Mouse (Mus musculus): Measurements from ENCODE around the gene Oscp1. TPM values are rescaled to one million over a fixed set of nuclear protein-coding genes. Genes with fewer than 3 reads are reported as not detected.
A peak's percentile ranks its signal among the peaks of the same experiment; 100 is the strongest.

The Oscp1 gene
- total and polyA plus RNA-seq, 3 experiments, result 3.9 to 6.7 (median 5.0) TPM

- Histone ChIP-seq H3K79me2 (replicated peaks; ENCODE audit: control insufficient read depth, extremely low read depth, insufficient read depth, poor library complexity, severe bottlenecking) (peaks cover 11% of the 10 kb centered on the region), H3K4me2 (ENCODE audit: insufficient read depth, low read depth, poor library complexity, severe bottlenecking) (peak within 1 kb of the TSS; percentile 67), H3K27me3 (replicated peaks) (no peaks in the 10 kb centered on the region), H3K9ac (ENCODE audit: insufficient read depth, low read depth) (peak within 1 kb of the TSS; percentile 99), H3K9me3 (replicated peaks; ENCODE audit: low read length) (no peaks in the 10 kb centered on the region), H3K4me3 (replicated peaks in 1 of 3; ENCODE audit: low read depth in 2 of 3, low read length in 2 of 3, poor library complexity in 1 of 3) (peak within 1 kb of the TSS; percentile 70 to 95 (median 82)), H3K4me1 (ENCODE audit: control insufficient read depth in 1 of 2, insufficient read depth in 2 of 2) (peaks cover 17 to 43% of the 10 kb centered on the region in 2 experiments), H3K27ac (ENCODE audit: insufficient read depth, low read depth) (0 out of 2 replicates have a peak within 1 kb of the TSS, but pooled peaks have one; percentile 18), H3K36me3 (replicated peaks in 1 of 2; ENCODE audit: control insufficient read depth in 1 of 2, insufficient read depth in 1 of 2, low read length in 1 of 2) (peaks cover 14 to 38% of the 10 kb centered on the region in 2 experiments)
- dilution Hi-C loops (cut with MboI; ENCODE audit: extremely low pct_ligation_motif_present, extremely low pct_unique_long_range_greater_than_20kb, low sequenced_read_pairs) (no loop called here), in situ Hi-C loops (cut with MboI; ENCODE audit: low pct_ligation_motif_present, low pct_unique_long_range_greater_than_20kb, low sequenced_read_pairs) (no loop called here)
- peak; percentile 98 for DNase-seq (ENCODE audit: extremely low read depth)
- TF ChIP-seq TCF12 (IDR thresholded peaks at IDR 0.05; ENCODE audit: low read depth, low read length), result peak; percentile 78; the same call in 1 of the 2 replicates
- TF ChIP-seq MXI1 (IDR thresholded peaks at IDR 0.05; ENCODE audit: low read depth, low read length), result peak; percentile 95
- peak; percentile 88 for TF ChIP-seq NELFE (IDR thresholded peaks at IDR 0.05; ENCODE audit: low read depth, low read length)
- 0 out of 2 replicates have a peak, but pooled peaks have one; percentile 38 for TF ChIP-seq MAZ (IDR thresholded peaks at IDR 0.05; ENCODE audit: low read depth, low read length)
- 0 out of 2 replicates have a peak, but pooled peaks have one; percentile 22 for TF ChIP-seq USF1 (IDR thresholded peaks at IDR 0.05; ENCODE audit: low read depth, low read length)
- no peak for TF ChIP-seq PAX5 (IDR thresholded peaks at IDR 0.05; ENCODE audit: low read length)
- TF ChIP-seq ZC3H11A (IDR thresholded peaks at IDR 0.05; ENCODE audit: low read depth, low read length), result no peak
- TF ChIP-seq CHD1 (IDR thresholded peaks at IDR 0.05; ENCODE audit: low read depth, low read length), result no peak
- TF ChIP-seq POLR2A (IDR thresholded peaks at IDR 0.05; ENCODE audit: low read depth, low read length), result peak; percentile 84
- TF ChIP-seq POLR2AphosphoS2 (IDR thresholded peaks at IDR 0.05; ENCODE audit: low read depth, low read length), result peak; percentile 47; the same call in 1 of the 2 replicates
- TF ChIP-seq JUND (conservative IDR thresholded peaks at IDR 0.05; ENCODE audit: low read depth, low read length), result no peak
- no peak for TF ChIP-seq RAD21 (IDR thresholded peaks at IDR 0.05; ENCODE audit: low read depth, low read length)
- no peak for TF ChIP-seq ZNF384 (IDR thresholded peaks at IDR 0.05; ENCODE audit: low read depth, low read length)
- no peak for TF ChIP-seq E2F4 (IDR thresholded peaks at IDR 0.05; ENCODE audit: insufficient replicate concordance, low read depth, low read length)
- TF ChIP-seq MAFK (IDR thresholded peaks at IDR 0.05; ENCODE audit: insufficient replicate concordance, low read length), result no peak
- TF ChIP-seq MAX (IDR thresholded peaks at IDR 0.05; ENCODE audit: low read length), result peak; percentile 83
- TF ChIP-seq ELF1 (IDR thresholded peaks at IDR 0.05; ENCODE audit: low read depth, low read length), result peak; percentile 91
- TF ChIP-seq IRF4 (IDR thresholded peaks at IDR 0.05; ENCODE audit: low read depth, low read length), result 0 out of 2 replicates have a peak, but pooled peaks have one; percentile 16
- TF ChIP-seq BHLHE40 (IDR thresholded peaks at IDR 0.05; ENCODE audit: low read depth, low read length), result no peak
- no peak for TF ChIP-seq RCOR1 (conservative IDR thresholded peaks at IDR 0.05; ENCODE audit: low read depth, low read length)
- TF ChIP-seq SIN3A (IDR thresholded peaks at IDR 0.05; ENCODE audit: low read length), result peak; percentile 90
- 0 out of 2 replicates have a peak, but pooled peaks have one; percentile 29 for TF ChIP-seq MEF2A (IDR thresholded peaks at IDR 0.05; ENCODE audit: borderline replicate concordance, low read depth, low read length)
- no peak for TF ChIP-seq EP300 (IDR thresholded peaks at IDR 0.05; ENCODE audit: low read length)
- TF ChIP-seq MYC (IDR thresholded peaks at IDR 0.05; ENCODE audit: low read depth, low read length), result no peak; the same call in 1 of the 2 replicates
- peak; percentile 82; the same call in 1 of the 2 replicates for TF ChIP-seq KAT2A (IDR thresholded peaks at IDR 0.05; ENCODE audit: insufficient replicate concordance, low read length)
- no peak for TF ChIP-seq TBP (conservative IDR thresholded peaks at IDR 0.05; ENCODE audit: low read depth, low read length)
- peak; percentile 94 for TF ChIP-seq HCFC1 (IDR thresholded peaks at IDR 0.05; ENCODE audit: low read depth, low read length)
- no peak for TF ChIP-seq UBTF (IDR thresholded peaks at IDR 0.05; ENCODE audit: low read depth, low read length)
- TF ChIP-seq GABPA (IDR thresholded peaks at IDR 0.05; ENCODE audit: insufficient replicate concordance, low read depth, low read length), result peak; percentile 40; the same call in 1 of the 2 replicates
- TF ChIP-seq USF2 (conservative IDR thresholded peaks at IDR 0.05; ENCODE audit: low read depth, low read length), result no peak
- no peak for TF ChIP-seq ZKSCAN1 (IDR thresholded peaks at IDR 0.05; ENCODE audit: borderline replicate concordance, low read depth, low read length)
- TF ChIP-seq CHD2 (IDR thresholded peaks at IDR 0.05; ENCODE audit: low read length), result no peak
- peak; percentile 90 for TF ChIP-seq NRF1 (IDR thresholded peaks at IDR 0.05; ENCODE audit: low read depth, low read length)
- no peak for TF ChIP-seq CTCF (conservative IDR thresholded peaks at IDR 0.05 in 1 of 2, IDR thresholded peaks at IDR 0.05 in 1 of 2; ENCODE audit: low read depth in 2 of 2, low read length in 2 of 2)
- no peak for TF ChIP-seq SMC3 (IDR thresholded peaks at IDR 0.05; ENCODE audit: low read depth, low read length)
- TF ChIP-seq ETS1 (conservative IDR thresholded peaks at IDR 0.05; ENCODE audit: low read depth, low read length), result no peak
- no peak for TF ChIP-seq JUN (IDR thresholded peaks at IDR 0.05; ENCODE audit: insufficient read depth, low read depth, low read length)
- peak; percentile 90; the same call in 1 of the 2 replicates for TF ChIP-seq ZMIZ1 (IDR thresholded peaks at IDR 0.05; ENCODE audit: low read depth, low read length)
These were observed 38.2 kb downstream of the Oscp1 start, which contains the start of gene Lsm10 for GRCm38 (mm10) chr4:126096464-126097111. Gene Lsm10 (plus strand): TSS chr4:126096623.
